Mouse (Mus musculus) MEL (cell line): Measurements from ENCODE around the gene Adamts14. TPM values are rescaled to one million over a fixed set of nuclear protein-coding genes. Genes with fewer than 3 reads are reported as not detected.

Source experiments
- DNase-seq: peaks from one replicate; pipeline ENCODE4 v3.0.0; 2011; ENCODE audit warnings: low read depth, low spot score
- H3K27ac ChIP-seq: 2 replicates; pipeline ENCODE4 v1.5.1; 2012; ENCODE audit warnings: low read depth, mild to moderate bottlenecking, control low read depth, low read length, moderate library complexity; ENCODE audit not compliant: control insufficient read depth
- H3K27me3 ChIP-seq, 2 experiments: fragments of 150-350 bp in 1 of 2; sonication (generic) in 1 of 2; 2 replicates each; pipeline ENCODE4 v1.6.1; 2012; ENCODE audit warnings: low read length in 2 of 2, mild to moderate bottlenecking in 2 of 2, improper control_type of control experiment in 1 of 2, moderate library complexity in 1 of 2; ENCODE audit not compliant: insufficient read depth in 2 of 2, control insufficient read depth in 1 of 2
- H3K36me3 ChIP-seq, 2 experiments: 2 replicates each; pipeline ENCODE4 v1.6.1; 2012 to 2014; ENCODE audit warnings: low read length in 2 of 2, improper control_type of control experiment in 1 of 2, inconsistent platforms in 1 of 2, mild to moderate bottlenecking in 1 of 2; ENCODE audit not compliant: insufficient read depth in 2 of 2, control insufficient read depth in 1 of 2
- H3K4me1 ChIP-seq, 2 experiments: fragments of 150-350 bp in 1 of 2; sonication (generic) in 1 of 2; 2 replicates each; pipeline ENCODE4 v1.6.1; 2012; ENCODE audit warnings: low read length in 2 of 2, improper control_type of control experiment in 1 of 2, mild to moderate bottlenecking in 1 of 2; ENCODE audit not compliant: insufficient read depth in 2 of 2, control insufficient read depth in 1 of 2
- H3K4me3 ChIP-seq, 2 experiments: fragments of 150-350 bp in 1 of 2; sonication (generic) in 1 of 2; 2 replicates each; pipeline ENCODE4 v1.5.1; 2012; ENCODE audit warnings: low read depth in 2 of 2, low read length in 2 of 2, mild to moderate bottlenecking in 2 of 2, moderate library complexity in 2 of 2, control low read depth in 1 of 2, improper control_type of control experiment in 1 of 2; ENCODE audit not compliant: control insufficient read depth in 1 of 2, insufficient read depth in 1 of 2
- H3K79me2 ChIP-seq: 2 replicates; pipeline ENCODE4 v1.6.1; 2012; ENCODE audit warnings: mild to moderate bottlenecking, low read length, moderate library complexity; ENCODE audit not compliant: control insufficient read depth, poor library complexity, insufficient read depth
- H3K9ac ChIP-seq: 2 replicates; pipeline ENCODE4 v1.6.1; 2012; ENCODE audit warnings: low read depth, mild to moderate bottlenecking, control low read depth, low read length, moderate library complexity; ENCODE audit not compliant: control insufficient read depth, poor library complexity, severe bottlenecking
- H3K9me3 ChIP-seq: fragments of 150-350 bp; sonication (generic); replicated peaks from 2 replicates; pipeline ENCODE4 v1.6.1; 2012; ENCODE audit warnings: mild to moderate bottlenecking, low read length, improper control_type of control experiment, moderate library complexity; ENCODE audit not compliant: insufficient read depth
- CHD1 ChIP-seq: IDR thresholded peaks from 2 replicates; pipeline ENCODE4 v1.6.1; 2012; ENCODE audit warnings: low read depth, mild to moderate bottlenecking, inconsistent platforms, low read length, improper control_type of control experiment
- E2F4 ChIP-seq: IDR thresholded peaks from 2 replicates; pipeline ENCODE4 v1.6.1; 2011; ENCODE audit warnings: low read depth, low read length, improper control_type of control experiment, borderline replicate concordance
- ETS1 ChIP-seq: IDR thresholded peaks from 2 replicates; pipeline ENCODE4 v1.6.1; 2012; ENCODE audit warnings: low read depth, mild to moderate bottlenecking, inconsistent platforms, low read length, improper control_type of control experiment, moderate library complexity
- GABPA ChIP-seq: IDR thresholded peaks from 2 replicates; pipeline ENCODE4 v1.6.1; 2012; ENCODE audit warnings: low read depth, mild to moderate bottlenecking, inconsistent platforms, low read length, improper control_type of control experiment, moderate library complexity
- KAT2A ChIP-seq: conservative IDR thresholded peaks from 2 replicates; pipeline ENCODE4 v1.6.1; 2012; ENCODE audit warnings: low read depth, low read length, improper control_type of control experiment, inconsistent platforms
- MAFK ChIP-seq: IDR thresholded peaks from 2 replicates; pipeline ENCODE4 v1.6.1; 2011; ENCODE audit warnings: low read depth, mild to moderate bottlenecking, low read length, improper control_type of control experiment, borderline replicate concordance
- MAZ ChIP-seq: IDR thresholded peaks from 2 replicates; pipeline ENCODE4 v1.6.1; 2012; ENCODE audit warnings: low read depth, mild to moderate bottlenecking, inconsistent platforms, low read length, improper control_type of control experiment
- MXI1 ChIP-seq: IDR thresholded peaks from 2 replicates; pipeline ENCODE4 v1.6.1; 2011; ENCODE audit warnings: mild to moderate bottlenecking, low read depth, low read length, improper control_type of control experiment
- MYB ChIP-seq: IDR thresholded peaks from 2 replicates; pipeline ENCODE4 v1.6.1; 2011; ENCODE audit warnings: mild to moderate bottlenecking, low read depth, low read length, improper control_type of control experiment
- MYC ChIP-seq: IDR thresholded peaks from 2 replicates; pipeline ENCODE4 v1.6.1; 2011; ENCODE audit warnings: low read depth, mild to moderate bottlenecking, low read length, improper control_type of control experiment, moderate library complexity
- POLR2AphosphoS2 ChIP-seq: IDR thresholded peaks from 2 replicates; pipeline ENCODE4 v1.6.1; 2011; ENCODE audit warnings: low read length, improper control_type of control experiment
- POLR2AphosphoS5 ChIP-seq: IDR thresholded peaks from 2 replicates; pipeline ENCODE4 v1.6.1; 2012; ENCODE audit warnings: low read depth, borderline replicate concordance, mild to moderate bottlenecking, inconsistent platforms, low read length, moderate library complexity, mixed read lengths
- RAD21 ChIP-seq: IDR thresholded peaks from 2 replicates; pipeline ENCODE4 v1.6.1; 2011; ENCODE audit warnings: mild to moderate bottlenecking, low read depth, low read length, improper control_type of control experiment
- RCOR1 ChIP-seq: IDR thresholded peaks from 2 replicates; pipeline ENCODE4 v1.6.1; 2012; ENCODE audit warnings: low read depth, mild to moderate bottlenecking, inconsistent platforms, low read length, improper control_type of control experiment
- TAL1 ChIP-seq: IDR thresholded peaks from 2 replicates; pipeline ENCODE4 v1.6.1; 2012; ENCODE audit warnings: mild to moderate bottlenecking, inconsistent platforms, low read length, moderate library complexity, mixed read lengths
- TBP ChIP-seq: IDR thresholded peaks from 2 replicates; pipeline ENCODE4 v1.8.0; 2011; ENCODE audit warnings: low read depth, low read length, improper control_type of control experiment
- TCF12 ChIP-seq: IDR thresholded peaks from 2 replicates; pipeline ENCODE4 v1.6.1; 2014; ENCODE audit warnings: low read depth, mild to moderate bottlenecking, inconsistent platforms, low read length, improper control_type of control experiment, moderate library complexity
- USF1 ChIP-seq: IDR thresholded peaks from 2 replicates; pipeline ENCODE4 v1.6.1; 2014; ENCODE audit warnings: low read depth, mild to moderate bottlenecking, inconsistent platforms, low read length, improper control_type of control experiment, moderate library complexity
- USF2 ChIP-seq, 2 experiments: IDR thresholded peaks; 2 replicates each; pipeline ENCODE4 v1.6.1; 2011 to 2012; ENCODE audit warnings: improper control_type of control experiment in 2 of 2, low read length in 2 of 2, borderline replicate concordance in 1 of 2, inconsistent platforms in 1 of 2, low read depth in 1 of 2, mild to moderate bottlenecking in 1 of 2; ENCODE audit not compliant: insufficient read depth in 1 of 2
- ZC3H11A ChIP-seq: IDR thresholded peaks from 2 replicates; pipeline ENCODE4 v1.6.1; 2012; ENCODE audit warnings: low read depth, mild to moderate bottlenecking, inconsistent platforms, low read length, improper control_type of control experiment
- ZKSCAN1 ChIP-seq: IDR thresholded peaks from 2 replicates; pipeline ENCODE4 v1.6.1; 2012; ENCODE audit warnings: low read depth, mild to moderate bottlenecking, inconsistent platforms, low read length, improper control_type of control experiment, moderate library complexity
- ZMIZ1 ChIP-seq: IDR thresholded peaks from 2 replicates; pipeline ENCODE4 v1.6.1; 2012; ENCODE audit warnings: low read depth, mild to moderate bottlenecking, inconsistent platforms, low read length, improper control_type of control experiment, moderate library complexity
- ZNF384 ChIP-seq: IDR thresholded peaks from 2 replicates; pipeline ENCODE4 v1.6.1; 2012; ENCODE audit warnings: low read depth, mild to moderate bottlenecking, inconsistent platforms, low read length, improper control_type of control experiment
- polyA plus RNA-seq, 2 experiments: library from polyadenylated mRNA; stranded (reverse) in 1 of 2; unstranded in 1 of 2; fragments of >175 nt in 1 of 2; fragments of >200 nt in 1 of 2; gene quantifications; 2 replicates each; pipeline versions ENCODE4 v1.2.1 to v1.2.4; 2012; ENCODE audit warnings: low replicate concordance in 2 of 2, low read depth in 1 of 2; ENCODE audit not compliant: insufficient read length in 2 of 2, insufficient read depth in 1 of 2, missing spikeins in 1 of 2
- total RNA-seq: library from RNA; depleted of rRNA; stranded (reverse); fragments of 300-350 nt; gene quantifications from 2 replicates; pipeline ENCODE4 v1.2.3, GENCODE M21; 2012

The Adamts14 gene
- total and polyA plus RNA-seq, 3 experiments, result not detected

DNA sequence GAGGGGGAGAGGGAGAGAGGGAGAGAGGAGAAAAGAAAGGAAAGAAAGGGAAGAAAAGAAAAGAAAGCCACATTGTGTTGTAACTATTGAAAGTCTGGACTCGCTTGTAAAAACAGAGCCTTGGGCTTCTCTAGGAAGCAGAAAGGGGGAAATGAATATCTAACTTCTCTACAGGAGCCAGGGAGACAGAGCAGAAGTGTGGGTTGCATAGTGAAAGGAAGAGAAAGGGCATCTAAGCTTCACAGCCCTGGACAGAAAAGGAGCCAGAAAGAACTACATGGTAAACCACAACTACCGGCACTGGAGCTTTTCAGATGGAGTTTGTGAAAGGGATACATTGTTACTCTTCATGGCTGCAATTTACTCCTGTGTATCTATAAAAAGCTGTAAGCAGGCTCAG, 17.2 kb upstream of the Adamts14 start:
- Histone ChIP-seq H3K4me1 (no peaks in the 10 kb centered on the region), H3K79me2 (no peaks in the 10 kb centered on the region), H3K9me3 (no peaks in the 10 kb centered on the region), H3K27ac (no peak overlapping the region), H3K9ac (no peak overlapping the region), H3K36me3 (no peaks in the 10 kb centered on the region), H3K27me3 (no peaks in the 10 kb centered on the region), H3K4me3 (no peak overlapping the region)
- no peak for DNase-seq
- TF ChIP-seq KAT2A (no peak), MXI1 (no peak), ETS1 (no peak), ZKSCAN1 (no peak), RCOR1 (no peak), USF2 (IDR thresholded peaks at IDR 0.05; ENCODE audit: borderline replicate concordance in 1 of 2, insufficient read depth in 1 of 2, low read depth in 1 of 2, low read length in 2 of 2) (no peak), RAD21 (no peak)

DNA sequence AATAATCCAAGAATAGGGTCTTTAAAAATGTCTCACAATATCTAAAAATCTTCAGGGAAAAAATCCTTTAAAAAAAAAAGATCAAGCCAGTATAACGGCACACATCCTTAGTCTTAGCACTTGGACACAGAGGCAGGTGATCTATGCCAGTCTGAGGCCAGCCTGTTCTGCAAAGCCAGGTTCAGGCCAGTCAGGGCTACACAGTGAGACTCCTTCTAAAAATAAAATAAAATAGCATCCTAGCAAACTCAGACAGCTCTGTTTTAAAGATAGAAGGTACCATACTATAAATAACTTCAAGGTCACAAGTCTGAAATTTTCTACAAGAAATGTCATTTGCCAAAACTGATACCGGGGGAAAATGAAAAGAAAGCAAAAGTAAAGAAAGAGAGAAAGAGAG, 16.8 kb upstream of the Adamts14 start:
- DNase-seq, result no peak
- no peak overlapping the region for H3K9ac ChIP-seq
- no peak overlapping the region for H3K4me3 ChIP-seq
- H3K36me3 ChIP-seq, result no peaks in the 10 kb centered on the region
- H3K9me3 ChIP-seq, result no peaks in the 10 kb centered on the region
- H3K4me1 ChIP-seq, result no peaks in the 10 kb centered on the region
- no peak overlapping the region for H3K27ac ChIP-seq
- no peaks in the 10 kb centered on the region for H3K79me2 ChIP-seq
- TF ChIP-seq MYB, result no peak
- TF ChIP-seq USF1, result no peak
- TF ChIP-seq MAZ, result no peak
- TF ChIP-seq ZMIZ1, result no peak
- TF ChIP-seq TBP, result no peak
- no peak for TF ChIP-seq MAFK
- no peak for TF ChIP-seq E2F4
- TF ChIP-seq TAL1, result no peak
- no peak for TF ChIP-seq TCF12
- no peak for TF ChIP-seq ZNF384
- TF ChIP-seq ZC3H11A, result no peak
- TF ChIP-seq POLR2AphosphoS5, result no peak
- TF ChIP-seq MYC, result no peak
- no peak for TF ChIP-seq USF2 (IDR thresholded peaks at IDR 0.05; ENCODE audit: borderline replicate concordance in 1 of 2, insufficient read depth in 1 of 2, low read depth in 1 of 2, low read length in 2 of 2)
- no peak for TF ChIP-seq CHD1
- TF ChIP-seq POLR2AphosphoS2, result no peak
- no peak for TF ChIP-seq GABPA
- no peak for TF ChIP-seq MXI1
- TF ChIP-seq, all 39 proteins: peak for 0
- H3K27me3 ChIP-seq, result no peaks in the 10 kb centered on the region
